In genomic region chr14:12455064-12455591, GRCm38 (mm10) we compare ENCODE assay signal across 19 mouse cellular contexts.
"Had no signal": no experiment of that assay in that cellular context is flagged by ENCODE, and none has a peak within 500 bp of the region (broad histone marks: within the 10 kb centered on the region; RNA-seq: fewer than 3 reads in every experiment).

No protein-coding gene starts in this region.

- H3K27ac ChIP-seq: kidney, embryonic 15.5 days; limb, embryonic 10.5 days; limb, embryonic 13.5 days; liver, embryonic 12.5 days; liver, embryonic 15.5 days; lung, embryonic 15.5 days; stomach, embryonic 15.5 days had no signal

- DNase-seq: kidney, postnatal 10 days; kidney, postnatal 36 days; layer of hippocampus, postnatal 36 days; liver; lung, adult 18-20 months; lung, postnatal 10 days; lung, postnatal 4 days; midbrain, embryonic 14.5 days; right cerebral cortex, postnatal 14 days; spleen, adult 18-20 months; thymus, postnatal 25 days had no signal

- H3K4me2 ChIP-seq: kidney, embryonic 15.5 days; limb, embryonic 13.5 days; liver, embryonic 12.5 days; liver, embryonic 15.5 days; lung, embryonic 15.5 days; midbrain, embryonic 11.5 days; stomach, embryonic 15.5 days had no signal

- H3K27me3 ChIP-seq: kidney, embryonic 15.5 days; liver, embryonic 12.5 days; liver, embryonic 15.5 days; lung, embryonic 15.5 days; stomach, embryonic 15.5 days had no signal

- H3K9me3 ChIP-seq: kidney, embryonic 15.5 days; limb, embryonic 10.5 days; limb, embryonic 13.5 days; liver, embryonic 12.5 days; liver, embryonic 15.5 days; lung, embryonic 15.5 days; stomach, embryonic 15.5 days had no signal

- H3K4me3 ChIP-seq: kidney, embryonic 15.5 days; limb, embryonic 10.5 days; limb, embryonic 13.5 days; liver, embryonic 12.5 days; liver, embryonic 15.5 days; lung, embryonic 15.5 days; stomach, embryonic 15.5 days had no signal

- H3K9ac ChIP-seq: kidney, embryonic 15.5 days; limb, embryonic 13.5 days; liver, embryonic 12.5 days; liver, embryonic 15.5 days; lung, embryonic 15.5 days; stomach, embryonic 15.5 days had no signal

- H3K36me3 ChIP-seq: kidney, embryonic 15.5 days; limb, embryonic 10.5 days; limb, embryonic 13.5 days; liver, embryonic 12.5 days; liver, embryonic 15.5 days; lung, embryonic 15.5 days; stomach, embryonic 15.5 days had no signal

- ATAC-seq: liver, embryonic 12.5 days had no signal

- H3K4me1 ChIP-seq: liver, embryonic 12.5 days; liver, embryonic 15.5 days; lung, embryonic 15.5 days; stomach, embryonic 15.5 days had no signal
